Mouse (Mus musculus) T-helper 17 cell (primary cell): ENCODE data around the gene Gm7694.

ENCODE experiments used
- in situ Hi-C, 2 experiments: fragments of 300-600 bp; cut with MboI, MseI; formaldehyde crosslinking; loops; 1 replicate in 1 of 2; 2 replicates in 1 of 2; pipeline ENCODE4 v1.15.1; 2025; ENCODE audit warnings: high pct_unique_total_duplicates in 2 of 2

Gene Gm7694

GRCm38 (mm10) chr1:170282415-170283129 is 23.6 kb downstream of the Gm7694 start:
- in situ Hi-C loops: no loop called here

GRCm38 (mm10) chr1:170277016-170277415 is 29.1 kb downstream of the Gm7694 start, which contains the start of gene Sh2d1b1:
TSS of gene Sh2d1b1 (plus strand) at chr1:170277320.
- in situ Hi-C loops: loop anchor here in 1 of 2 experiments (5.0 kb wide), 1 partner anchor 45 kb away; the partner anchor contains the start of gene Sh2d1b2

- in situ Hi-C loops: no loop called here
These were observed 32.9 kb downstream of the Gm7694 start for GRCm38 (mm10) chr1:170273252-170273651.

- in situ Hi-C loops: no loop called here
These were observed 35.4 kb downstream of the Gm7694 start for GRCm38 (mm10) chr1:170270696-170271095.

GRCm38 (mm10) chr1:170270281-170270680 is 35.9 kb downstream of the Gm7694 start:
- in situ Hi-C loops: no loop called here

- in situ Hi-C loops: no loop called here
These were observed 50.6 kb downstream of the Gm7694 start for GRCm38 (mm10) chr1:170255560-170255910.

GRCm38 (mm10) chr1:170254893-170255559 is 51.1 kb downstream of the Gm7694 start:
- in situ Hi-C loops: no loop called here
